Mouse (Mus musculus): ENCODE measurements around the gene Mfap4. TPM values are rescaled to one million over a fixed set of nuclear protein-coding genes. Genes with fewer than 3 reads are reported as not detected.
A peak's percentile ranks its signal among the peaks of the same experiment; 100 is the strongest.

Mfap4 gene
- polyA plus RNA-seq, 1 experiment from 2014 or later: 319 TPM

DNA sequence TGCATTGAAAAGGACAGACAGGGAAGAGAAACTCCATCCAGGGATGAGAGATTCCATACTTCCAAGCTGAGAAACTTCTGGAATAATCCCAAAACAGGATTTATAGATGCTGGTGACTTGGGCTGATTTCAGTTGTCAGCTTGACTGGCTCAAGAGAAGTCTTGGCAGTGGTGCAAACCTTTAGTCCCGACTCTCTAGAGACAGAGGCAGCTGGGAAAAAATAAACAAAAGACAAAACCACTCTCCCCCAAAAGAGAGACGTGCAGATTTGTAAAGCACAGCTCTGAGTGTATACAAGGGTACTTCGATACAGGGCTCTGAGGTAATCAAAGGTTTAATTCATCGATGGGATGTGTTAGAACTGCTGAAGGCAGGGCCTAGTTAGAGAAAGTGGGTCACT is 19.8 kb upstream of the Mfap4 start:
- H3K27ac ChIP-seq: no peak overlapping the region
- H3K4me2 ChIP-seq (replicated peaks): no peak overlapping the region
- no peak overlapping the region for H3K4me3 ChIP-seq
- H3K4me1 ChIP-seq: peaks cover 12% of the 10 kb centered on the region
- no peak overlapping the region for H3K9ac ChIP-seq
- WGBS: 64% methylated on average over 4 of the region's 4 CpGs
- no peaks in the 10 kb centered on the region for H3K36me3 ChIP-seq
- H3K9me3 ChIP-seq: 0 out of 2 replicates have a peak, but pooled peaks cover 5% of the 10 kb centered on the region
- H3K27me3 ChIP-seq: no peaks in the 10 kb centered on the region
- ATAC-seq (ENCODE audit: low FRiP score, low read depth): no peak

DNA sequence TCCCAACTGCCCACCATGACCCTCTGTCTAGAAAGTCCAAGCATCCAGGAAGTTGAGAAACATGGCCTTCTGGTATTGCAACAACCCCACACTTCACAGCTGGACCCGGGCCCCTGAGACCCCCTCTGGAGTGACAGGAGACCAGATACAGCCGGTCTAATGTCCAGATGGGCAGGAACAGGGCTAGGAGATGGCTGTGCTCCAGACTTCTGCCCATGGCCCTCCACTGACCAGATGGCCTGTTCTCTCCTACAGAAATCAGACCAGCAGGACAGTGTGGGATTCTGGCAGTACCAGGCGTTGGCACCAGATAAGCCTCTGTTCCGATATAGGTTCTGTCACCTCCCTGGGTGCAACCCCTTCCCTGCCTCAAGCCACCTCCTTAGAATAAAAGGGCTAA is 16.7 kb upstream of the Mfap4 start:
- no peak for ATAC-seq (ENCODE audit: low FRiP score, low read depth)
- no peak overlapping the region for H3K4me3 ChIP-seq
- no peak overlapping the region for H3K9ac ChIP-seq
- H3K9me3 ChIP-seq: 0 out of 2 replicates have a peak, but pooled peaks cover 5% of the 10 kb centered on the region
- WGBS: 86% methylated on average over 4 of the region's 4 CpGs
- H3K4me2 ChIP-seq (replicated peaks): no peak overlapping the region
- no peak overlapping the region for H3K27ac ChIP-seq
- no peaks in the 10 kb centered on the region for H3K27me3 ChIP-seq
- H3K36me3 ChIP-seq: no peaks in the 10 kb centered on the region
- peaks cover 7% of the 10 kb centered on the region for H3K4me1 ChIP-seq

DNA sequence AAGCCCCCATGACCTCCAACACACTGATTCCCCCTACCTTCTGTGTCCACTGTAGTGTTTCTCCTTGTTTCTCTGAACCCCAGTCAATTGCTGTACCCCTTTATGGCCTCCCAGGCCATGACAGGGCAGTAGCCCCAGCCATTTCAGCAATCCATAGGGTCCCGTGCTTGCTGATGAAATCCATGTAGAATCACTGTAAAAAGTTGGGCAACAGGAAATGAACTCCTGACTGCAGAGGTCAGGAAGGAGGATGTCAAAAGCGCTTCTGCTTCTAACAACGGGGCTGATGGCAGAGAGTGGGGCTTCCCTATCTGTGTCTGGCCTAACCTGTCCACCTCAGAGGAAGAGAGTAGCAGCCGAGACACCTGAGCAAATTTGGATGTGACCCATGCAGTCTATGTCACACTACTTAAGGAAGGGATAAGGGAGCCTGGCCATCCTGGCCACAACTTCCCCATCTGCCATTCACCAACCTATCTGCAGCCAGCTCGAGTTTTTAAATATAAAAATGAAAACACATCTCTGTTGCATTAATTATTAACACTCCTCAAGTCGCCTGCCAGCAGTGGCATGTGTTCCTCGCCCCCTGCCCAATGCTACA is 15.8 kb upstream of the Mfap4 start:
- no peaks in the 10 kb centered on the region for H3K36me3 ChIP-seq

DNA sequence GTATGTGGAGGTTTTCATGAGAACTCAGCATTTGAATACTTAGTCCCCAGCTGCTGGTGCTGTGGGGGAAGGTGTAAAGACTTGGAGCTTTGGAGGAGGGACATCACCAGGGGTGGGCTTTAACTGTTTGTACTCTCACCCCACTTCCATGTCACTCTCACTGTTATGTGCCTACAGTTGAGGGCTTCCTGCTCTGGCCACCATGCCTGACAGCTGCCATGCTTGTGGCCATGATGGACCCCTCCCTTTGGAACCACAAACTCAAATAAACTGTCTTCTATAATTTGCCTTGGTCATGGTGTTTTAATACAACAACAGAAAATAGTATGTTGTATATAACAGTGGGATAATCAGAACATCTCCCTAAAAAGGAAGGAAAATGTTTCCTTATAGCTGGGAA is 14.4 kb upstream of the Mfap4 start:
- 0 out of 2 replicates have a peak, but pooled peaks cover 5% of the 10 kb centered on the region for H3K9me3 ChIP-seq
- H3K4me3 ChIP-seq: no peak overlapping the region
- no peak overlapping the region for H3K4me2 ChIP-seq (replicated peaks)
- no peak overlapping the region for H3K27ac ChIP-seq
- H3K9ac ChIP-seq: no peak overlapping the region
- no peaks in the 10 kb centered on the region for H3K36me3 ChIP-seq
- no peaks in the 10 kb centered on the region for H3K4me1 ChIP-seq
- H3K27me3 ChIP-seq: no peaks in the 10 kb centered on the region
- no peak for ATAC-seq (ENCODE audit: low FRiP score, low read depth)

More for the DNA sequence above, 15.8 kb upstream of the Mfap4 start:
- H3K9ac ChIP-seq: no peak overlapping the region
- H3K4me1 ChIP-seq: peaks cover 4% of the 10 kb centered on the region; the same call in 1 of the 2 replicates
- H3K4me3 ChIP-seq: no peak overlapping the region
- H3K27me3 ChIP-seq: no peaks in the 10 kb centered on the region
- 0 out of 2 replicates have a peak, but pooled peaks cover 5% of the 10 kb centered on the region for H3K9me3 ChIP-seq
- no peak for ATAC-seq (ENCODE audit: low FRiP score, low read depth)
- H3K27ac ChIP-seq: no peak overlapping the region
- 67% methylated on average over 7 of the region's 7 CpGs for whole genome bisulfite sequencing
- H3K4me2 ChIP-seq (replicated peaks): no peak overlapping the region

DNA sequence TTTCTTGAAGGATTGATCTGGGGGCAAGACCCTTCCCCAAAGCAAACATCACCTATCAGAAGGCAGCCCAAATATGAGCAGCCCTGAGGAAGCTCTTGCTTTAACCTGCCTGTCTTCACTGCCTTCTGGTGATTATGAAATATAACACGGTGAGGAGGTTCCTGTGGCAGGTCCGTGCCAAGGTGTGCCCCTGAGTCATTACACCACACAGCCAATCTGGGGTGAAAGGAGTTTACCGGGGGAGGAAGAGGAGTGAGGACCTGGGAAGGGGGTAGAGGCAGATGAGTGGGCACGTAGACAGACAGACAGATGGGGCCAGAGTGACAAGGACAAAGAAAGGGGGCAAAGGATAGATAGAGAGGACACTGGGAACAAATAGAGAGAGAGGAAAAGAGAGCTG is 11.6 kb upstream of the Mfap4 start:
- H3K27ac ChIP-seq: no peak overlapping the region
- H3K4me3 ChIP-seq: no peak overlapping the region
- WGBS: 65% methylated on average over 4 of the region's 4 CpGs
- no peaks in the 10 kb centered on the region for H3K9me3 ChIP-seq
- no peaks in the 10 kb centered on the region for H3K36me3 ChIP-seq
- no peak for ATAC-seq (ENCODE audit: low FRiP score, low read depth)
- no peaks in the 10 kb centered on the region for H3K27me3 ChIP-seq
- H3K4me2 ChIP-seq (replicated peaks): no peak overlapping the region
- peaks cover 11% of the 10 kb centered on the region for H3K4me1 ChIP-seq
- H3K9ac ChIP-seq: no peak overlapping the region

DNA sequence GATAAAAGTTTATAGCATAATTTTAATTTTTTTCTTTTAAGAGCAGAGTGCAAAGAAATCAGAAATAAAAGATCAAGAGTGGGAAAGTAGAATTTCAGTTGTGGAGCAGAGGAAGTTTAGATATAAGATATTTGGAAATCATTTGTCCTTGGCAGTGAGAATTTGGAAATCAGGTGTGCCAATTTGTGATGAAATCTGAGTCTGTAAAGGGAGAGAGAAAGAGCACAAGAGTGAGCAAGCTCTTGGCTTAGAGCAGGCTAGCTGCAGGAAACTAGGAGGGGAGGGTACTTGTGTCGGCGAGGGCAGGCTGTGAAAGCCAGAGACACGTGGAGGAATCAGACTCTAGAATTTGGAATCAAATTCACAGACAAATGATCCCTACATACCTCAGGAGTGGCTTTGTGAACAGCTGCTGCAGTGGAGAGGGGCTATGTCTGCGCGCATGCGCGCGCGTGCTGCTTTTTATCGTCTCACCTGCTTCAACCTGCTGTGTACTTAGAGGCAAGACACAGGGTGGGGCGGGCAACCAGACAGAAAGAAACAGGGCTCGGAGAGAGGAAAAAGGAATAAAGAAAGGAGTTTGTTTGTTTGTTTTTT is 8.3 kb upstream of the Mfap4 start:
- H3K4me2 ChIP-seq (replicated peaks): peak overlapping the region; percentile 45
- no peaks in the 10 kb centered on the region for H3K36me3 ChIP-seq
- H3K27ac ChIP-seq: no peak overlapping the region
- H3K9me3 ChIP-seq: no peaks in the 10 kb centered on the region
- ATAC-seq (ENCODE audit: low FRiP score, low read depth): no peak
- no peaks in the 10 kb centered on the region for H3K27me3 ChIP-seq
- H3K4me3 ChIP-seq: no peak overlapping the region
- 42% methylated on average over 12 of the region's 12 CpGs for WGBS
- 0 out of 2 replicates have a peak overlapping the region, but pooled peaks have one; percentile 4 for H3K9ac ChIP-seq
- H3K4me1 ChIP-seq: peaks cover 18% of the 10 kb centered on the region

DNA sequence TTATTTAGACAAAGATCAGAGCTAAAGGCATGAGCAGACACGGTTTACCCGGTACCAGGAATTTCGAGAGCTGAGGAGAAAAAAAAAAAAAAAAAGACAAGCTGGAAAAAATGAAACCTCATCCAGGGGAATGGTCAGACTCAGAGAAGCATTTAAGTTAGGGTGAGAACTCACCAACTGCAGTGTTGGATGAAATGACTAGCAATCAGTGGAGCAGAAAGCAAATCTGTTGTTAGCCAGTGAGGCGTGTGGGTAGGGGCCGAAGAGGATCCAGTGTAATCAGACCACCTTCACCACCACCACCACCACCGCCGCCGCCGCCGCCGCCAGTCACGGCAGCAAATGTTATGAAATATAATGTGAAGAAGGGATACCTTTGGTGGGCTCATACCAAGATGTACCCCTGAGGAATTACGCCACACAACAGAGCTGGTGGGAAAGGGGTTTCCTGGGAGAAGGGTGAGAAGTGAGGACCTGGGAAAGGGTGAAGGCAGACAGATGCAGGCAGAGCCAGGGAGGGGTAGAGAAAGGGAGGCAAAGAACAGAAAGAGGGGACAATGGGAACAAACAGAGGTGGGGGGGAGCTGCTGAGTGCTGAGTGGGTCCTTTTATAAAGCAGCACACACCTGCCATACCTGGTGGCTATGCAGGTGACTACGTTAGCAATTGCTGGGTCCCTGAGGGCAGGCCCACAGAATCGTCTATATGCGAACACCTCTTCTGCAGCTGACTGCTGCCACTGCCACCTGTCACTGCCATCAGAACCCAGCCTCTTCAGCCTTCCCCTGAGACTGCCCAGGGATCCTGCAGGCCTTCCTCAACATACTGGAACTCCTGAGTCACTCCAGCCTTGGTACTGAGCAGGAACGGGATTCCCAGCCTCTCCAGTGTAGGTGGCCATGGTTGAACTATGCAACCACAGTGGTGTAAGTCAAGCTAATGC is 7.4 kb upstream of the Mfap4 start:
- WGBS: 73% methylated on average over 17 of the region's 17 CpGs
- no peak overlapping the region for H3K27ac ChIP-seq
- H3K36me3 ChIP-seq: no peaks in the 10 kb centered on the region
- no peaks in the 10 kb centered on the region for H3K27me3 ChIP-seq
- H3K9ac ChIP-seq: no peak overlapping the region
- no peaks in the 10 kb centered on the region for H3K9me3 ChIP-seq
- H3K4me1 ChIP-seq: peaks cover 20% of the 10 kb centered on the region
- peak overlapping the region; percentile 45; the same call in 1 of the 2 replicates for H3K4me2 ChIP-seq (replicated peaks)
- ATAC-seq (ENCODE audit: low FRiP score, low read depth): no peak
- no peak overlapping the region for H3K4me3 ChIP-seq

DNA sequence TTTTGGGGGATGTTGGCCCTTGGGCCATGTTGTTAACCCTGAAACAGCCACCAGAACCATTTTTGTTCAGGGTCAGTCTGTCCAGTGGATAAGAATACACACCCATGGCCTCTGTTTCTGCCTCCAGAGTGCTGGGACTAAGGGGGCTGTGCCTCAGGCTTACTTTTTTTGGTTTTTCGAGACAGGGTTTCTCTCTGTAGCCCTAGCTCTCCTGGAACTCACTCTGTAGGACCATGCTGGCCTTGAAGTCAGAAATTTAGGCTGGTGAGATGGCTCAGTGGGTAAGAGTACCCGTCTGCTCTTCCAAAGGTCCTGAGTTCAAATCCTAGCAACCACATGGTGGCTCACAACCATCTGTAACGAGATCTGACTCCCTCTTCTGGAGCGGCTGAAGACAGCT is 6.4 kb upstream of the Mfap4 start:
- no peak overlapping the region for H3K9ac ChIP-seq
- peaks cover 29% of the 10 kb centered on the region for H3K4me1 ChIP-seq
- no peak for ATAC-seq (ENCODE audit: low FRiP score, low read depth)
- 89% methylated on average over 4 of the region's 4 CpGs for WGBS
- H3K36me3 ChIP-seq: no peaks in the 10 kb centered on the region
- no peak overlapping the region for H3K27ac ChIP-seq
- H3K4me2 ChIP-seq (replicated peaks): no peak overlapping the region
- no peaks in the 10 kb centered on the region for H3K27me3 ChIP-seq
- no peaks in the 10 kb centered on the region for H3K9me3 ChIP-seq
- no peak overlapping the region for H3K4me3 ChIP-seq

DNA sequence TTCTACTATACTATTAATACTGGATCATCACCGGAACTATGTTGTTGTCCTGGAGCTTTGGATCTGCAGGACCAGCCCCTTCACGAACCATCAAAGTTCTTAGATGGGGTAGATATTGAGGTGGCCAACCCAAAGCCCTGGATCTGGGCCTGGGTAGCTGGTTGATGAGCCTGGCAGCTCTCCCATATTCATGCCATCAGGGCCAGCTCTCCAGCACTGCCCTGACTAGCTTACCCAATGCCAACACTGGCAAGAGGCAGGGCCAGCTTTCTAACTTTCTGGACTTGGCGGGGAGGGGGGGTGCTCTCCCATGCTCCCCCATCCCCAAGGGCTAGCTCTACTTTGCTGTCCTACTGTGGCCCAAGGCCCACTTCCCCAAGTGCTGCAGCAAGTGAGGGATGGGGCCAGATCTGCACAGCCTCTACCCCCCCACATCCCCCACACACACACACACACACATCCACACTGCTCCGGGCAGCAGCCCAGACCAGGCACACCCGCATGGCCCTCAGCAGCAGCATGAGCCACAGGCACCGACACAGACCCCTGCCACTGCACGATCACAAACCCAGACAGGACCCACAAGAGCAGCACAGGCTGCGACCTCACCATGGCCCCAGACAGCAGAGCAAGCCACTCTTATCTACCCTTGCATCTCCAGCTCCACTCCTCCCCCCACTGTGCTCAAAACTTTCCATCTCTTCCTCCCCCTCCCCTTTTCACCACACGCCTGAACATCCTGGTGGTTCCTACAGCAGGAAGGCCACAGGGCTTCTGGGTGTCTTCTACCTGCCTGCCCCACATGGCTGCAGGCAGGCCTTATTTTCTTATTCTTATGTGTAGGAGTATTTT is 3.8 kb upstream of the Mfap4 start:
- H3K9ac ChIP-seq: 0 out of 2 replicates have a peak overlapping the region, but pooled peaks have one; percentile 19
- no peak for ATAC-seq (ENCODE audit: low FRiP score, low read depth)
- WGBS: 59% methylated on average over 9 of the region's 9 CpGs

DNA sequence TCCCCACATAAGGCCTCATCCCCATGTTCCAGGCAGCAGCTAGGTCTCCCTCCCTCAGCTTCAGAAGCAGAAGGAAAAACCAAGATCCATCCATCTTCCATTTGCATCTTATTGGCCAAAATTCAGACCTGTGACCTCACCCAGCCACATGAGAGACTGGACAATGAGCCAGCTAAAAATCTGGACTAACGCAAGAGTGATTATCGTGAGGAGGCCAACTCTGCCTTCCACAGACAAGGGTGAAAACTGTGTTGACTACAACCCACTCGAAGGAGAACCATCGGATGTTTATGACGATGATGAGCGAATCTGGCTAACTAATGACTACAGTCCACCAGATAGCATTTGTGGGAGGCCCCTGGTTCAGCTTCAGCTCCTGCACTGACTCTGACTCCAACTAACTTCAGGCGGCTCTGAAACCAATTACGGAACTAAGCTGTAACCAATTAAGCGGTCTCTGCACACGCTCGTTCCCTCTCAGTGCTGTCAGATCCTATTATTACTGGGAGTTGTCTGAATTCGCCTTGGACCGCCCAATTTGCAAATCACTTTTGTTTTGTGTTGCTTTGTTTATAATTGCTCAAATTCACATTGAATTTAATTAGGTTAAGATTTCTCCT is 1.9 kb upstream of the Mfap4 start:
- Histone ChIP-seq H3K9me3 (no peaks in the 10 kb centered on the region), H3K4me2 (replicated peaks) (peak overlapping the region; percentile 5; the same call in 1 of the 2 replicates), H3K27me3 (no peaks in the 10 kb centered on the region), H3K4me3 (no peak overlapping the region), H3K27ac (peak overlapping the region; percentile 100), H3K4me1 (peaks cover 64% of the 10 kb centered on the region), H3K36me3 (peaks cover 15% of the 10 kb centered on the region), H3K9ac (no peak overlapping the region)
- ATAC-seq (ENCODE audit: low FRiP score, low read depth): no peak
- WGBS: 30% methylated on average over 13 of the region's 13 CpGs

More for the DNA sequence above, 3.8 kb upstream of the Mfap4 start:
- Histone ChIP-seq H3K4me1 (peaks cover 56% of the 10 kb centered on the region), H3K9me3 (no peaks in the 10 kb centered on the region), H3K4me3 (no peak overlapping the region), H3K4me2 (replicated peaks) (no peak overlapping the region), H3K27ac (no peak overlapping the region), H3K36me3 (no peaks in the 10 kb centered on the region), H3K27me3 (no peaks in the 10 kb centered on the region)

DNA sequence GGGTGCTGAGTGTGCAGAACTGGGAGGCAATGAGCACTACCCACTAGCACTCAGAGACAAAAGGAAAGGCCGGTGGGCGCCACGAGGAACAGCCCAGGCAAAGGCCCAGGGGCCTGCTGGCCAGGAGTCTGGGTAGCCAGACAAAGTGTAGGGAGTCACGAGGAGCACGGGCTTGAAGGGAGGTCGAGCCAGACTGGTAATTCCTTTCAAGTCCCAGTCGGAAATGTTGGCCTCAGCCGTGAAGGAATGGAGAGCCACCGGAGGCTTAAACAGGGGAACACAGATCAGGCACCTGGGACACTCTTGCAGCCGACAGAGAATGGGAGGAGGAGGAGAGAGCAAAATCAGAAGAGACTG is 997 bp upstream of the Mfap4 start:
- Histone ChIP-seq H3K9me3 (no peaks in the 10 kb centered on the region), H3K27ac (peak overlapping the region; percentile 100), H3K4me3 (peak overlapping the region; percentile 58), H3K4me1 (peaks cover 67% of the 10 kb centered on the region), H3K4me2 (replicated peaks) (peak overlapping the region; percentile 95), H3K36me3 (peaks cover 24% of the 10 kb centered on the region), H3K27me3 (no peaks in the 10 kb centered on the region), H3K9ac (peak overlapping the region; percentile 61; the same call in 1 of the 2 replicates)
- peak; percentile 1; the same call in 1 of the 2 replicates for ATAC-seq (ENCODE audit: low FRiP score, low read depth)
- 4% methylated on average over 10 of the region's 10 CpGs for WGBS
